Mouse (Mus musculus): ENCODE results near the gene Chac1.

DNA sequence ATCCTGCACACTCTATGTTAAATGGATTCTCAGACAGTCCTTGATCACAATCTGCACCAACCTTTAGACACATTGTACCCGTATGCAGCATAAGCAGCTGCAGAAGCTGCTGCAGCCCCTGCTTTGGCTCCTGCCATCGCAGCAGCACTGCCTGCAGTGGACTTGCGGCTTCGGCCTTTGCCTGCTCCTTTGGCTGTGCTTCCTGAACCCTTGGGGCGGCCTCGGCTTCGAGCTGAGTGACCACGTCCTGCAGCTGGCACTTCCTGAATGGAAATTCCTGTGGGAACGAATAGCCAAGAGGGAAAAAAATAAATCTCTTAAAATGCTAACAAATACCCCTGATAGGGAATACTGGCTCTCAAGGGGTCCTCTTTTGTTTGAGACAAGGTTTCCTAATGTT, 26.3 kb downstream of the Chac1 start:
- TF ChIP-seq POLR2A (IDR thresholded peaks at IDR 0.05; ENCODE audit: insufficient read length, low read depth) = no peak
- TF ChIP-seq MAX (IDR thresholded peaks at IDR 0.05; ENCODE audit: low read depth) = no peak
- TF ChIP-seq CEBPB (IDR thresholded peaks at IDR 0.05; ENCODE audit: insufficient read depth, poor library complexity, severe bottlenecking) = no peak
- no peak for TF ChIP-seq USF1 (IDR thresholded peaks at IDR 0.05; ENCODE audit: low read depth)
- no peak for TF ChIP-seq TCF12 (IDR thresholded peaks at IDR 0.05; ENCODE audit: insufficient read depth, poor library complexity, severe bottlenecking)
- no peak for TF ChIP-seq MYOG (IDR thresholded peaks at IDR 0.05; ENCODE audit: control insufficient read depth in 1 of 3, insufficient read depth in 1 of 3, insufficient read length in 2 of 3, low read depth in 2 of 3)
- no peak for TF ChIP-seq SRF (IDR thresholded peaks at IDR 0.05; ENCODE audit: control insufficient read depth, insufficient read length, low read depth)
- TF ChIP-seq E2F4 (IDR thresholded peaks at IDR 0.05; ENCODE audit: insufficient read depth) = no peak
- TF ChIP-seq MYOD1 (IDR thresholded peaks at IDR 0.05; ENCODE audit: control insufficient read depth in 1 of 3, insufficient read length in 2 of 3, low read depth in 2 of 3) = no peak
- no peak for TF ChIP-seq POLR2AphosphoS2 (IDR thresholded peaks at IDR 0.05; ENCODE audit: insufficient read length, low read depth)
- no peak for TF ChIP-seq TCF3 (IDR thresholded peaks at IDR 0.05; ENCODE audit: insufficient read length, low read depth)
- TF ChIP-seq REST (IDR thresholded peaks at IDR 0.05; ENCODE audit: insufficient read depth, insufficient read length) = no peak

All from myocyte (in vitro differentiated cells).